Mouse (Mus musculus) lung, embryonic 15.5 days (tissue): ENCODE results near the gene Chst11. TPM values are rescaled to one million over a fixed set of nuclear protein-coding genes. Genes with fewer than 3 reads are reported as not detected.
A peak's percentile ranks its signal among the peaks of the same experiment; 100 is the strongest.

Source experiments
- ATAC-seq: fragments of 200-750 bp; cut with Nextera tagmentation; 2 replicates; pipeline ENCODE4 v1.8.0; 2017; ENCODE audit warnings: moderate number of reproducible peaks, borderline replicate concordance; ENCODE audit not compliant: low FRiP score, low TSS enrichment; ENCODE audit errors: extremely low read depth
- H3K27ac ChIP-seq: fragments of 300-500 bp; sonication (generic); 2 replicates; pipeline ENCODE4 v1.5.1; 2015; ENCODE audit warnings: moderate library complexity, mild to moderate bottlenecking, inconsistent platforms
- H3K27me3 ChIP-seq: fragments of 300-500 bp; sonication (generic); 2 replicates; pipeline ENCODE4 v1.6.1; 2015; ENCODE audit warnings: inconsistent platforms
- H3K36me3 ChIP-seq: fragments of 300-500 bp; sonication (generic); 2 replicates; pipeline ENCODE4 v1.6.1; 2015; ENCODE audit warnings: inconsistent platforms
- H3K4me1 ChIP-seq: fragments of 300-500 bp; sonication (generic); 2 replicates; pipeline ENCODE4 v1.6.1; 2015; ENCODE audit warnings: inconsistent platforms
- H3K4me2 ChIP-seq: fragments of 300-500 bp; sonication (generic); 2 replicates; pipeline ENCODE4 v1.6.1; 2015; ENCODE audit warnings: inconsistent platforms, mild to moderate bottlenecking, moderate library complexity
- H3K4me3 ChIP-seq: fragments of 300-500 bp; sonication (generic); 2 replicates; pipeline ENCODE4 v1.5.1; 2015; ENCODE audit warnings: mild to moderate bottlenecking, inconsistent platforms
- H3K9ac ChIP-seq: fragments of 300-500 bp; sonication (generic); 2 replicates; pipeline ENCODE4 v1.6.1; 2015; ENCODE audit warnings: inconsistent platforms
- H3K9me3 ChIP-seq: fragments of 300-500 bp; sonication (generic); 2 replicates; pipeline ENCODE4 v1.6.1; 2016; ENCODE audit warnings: inconsistent platforms
- WGBS: fragments of 180-500 bp; shearing (Covaris S2); methylation state at CpG from one replicate; pipeline ENCODE4 v1.1.7; 2015; 5-methylcytosine and 5-hydroxymethylcytosine counted together
- polyA plus RNA-seq: library from polyadenylated mRNA; unstranded; fragments of >200 nt; fragmentation: Nextera tagmentation; extraction: Ambion mirVana; gene quantifications from 2 replicates; pipeline ENCODE4 v1.2.1, GENCODE M21; 2015

The Chst11 gene
- polyA plus RNA-seq, 1 experiment from 2014 or later = 2.0 TPM

DNA sequence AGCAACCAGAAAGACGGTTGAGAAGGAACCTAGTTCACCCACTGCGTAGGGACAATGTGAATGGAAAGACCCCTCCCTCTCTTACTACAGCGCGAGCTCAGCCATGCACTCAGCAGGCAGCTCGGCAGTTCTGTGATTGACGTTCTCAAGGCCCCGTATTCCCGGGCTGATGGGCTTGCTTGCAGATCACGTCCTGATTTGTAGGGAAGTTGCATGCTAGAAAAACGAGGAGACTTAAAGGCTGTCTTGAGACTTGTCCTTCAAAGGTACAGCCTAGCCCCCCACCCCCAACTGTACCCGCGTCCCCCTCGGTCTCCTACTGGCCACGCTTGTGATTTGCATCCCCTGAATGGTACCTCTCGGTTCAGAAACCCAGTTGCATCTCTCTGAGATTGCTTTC lies 117.4 kb downstream of the Chst11 start:
- Histone ChIP-seq H3K27ac (no peak overlapping the region), H3K9me3 (no peaks in the 10 kb centered on the region), H3K4me1 (peaks cover 34% of the 10 kb centered on the region), H3K9ac (no peak overlapping the region), H3K36me3 (no peaks in the 10 kb centered on the region), H3K4me3 (no peak overlapping the region), H3K27me3 (no peaks in the 10 kb centered on the region), H3K4me2 (no peak overlapping the region)
- WGBS = 40% methylated on average over 15 of the region's 15 CpGs
- no peak for ATAC-seq

DNA sequence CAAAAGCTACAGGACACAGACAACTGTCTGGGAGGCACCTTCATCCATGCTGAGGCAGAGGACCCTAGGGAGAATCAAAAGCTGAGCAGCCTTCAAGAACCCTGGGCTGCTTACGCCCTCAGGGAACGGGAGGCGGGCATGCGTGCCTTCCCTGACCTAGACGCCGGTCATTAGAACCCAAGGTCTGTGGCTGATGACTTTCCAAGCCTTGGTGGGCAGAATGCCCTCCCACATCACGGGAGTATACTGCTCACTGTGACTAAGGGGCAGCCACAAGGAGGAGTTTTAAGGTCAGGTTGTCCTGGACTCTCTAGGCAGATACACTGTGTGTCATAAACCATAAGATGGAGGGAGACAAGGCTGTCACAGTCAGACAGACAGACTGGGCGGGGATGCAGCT lies 118.9 kb downstream of the Chst11 start:
- H3K4me1 ChIP-seq = peaks cover 30% of the 10 kb centered on the region
- no peaks in the 10 kb centered on the region for H3K36me3 ChIP-seq
- no peak overlapping the region for H3K9ac ChIP-seq
- no peaks in the 10 kb centered on the region for H3K9me3 ChIP-seq
- ATAC-seq = no peak
- H3K4me2 ChIP-seq = no peak overlapping the region
- 90% methylated on average over 8 of the region's 8 CpGs for WGBS
- no peak overlapping the region for H3K4me3 ChIP-seq
- H3K27me3 ChIP-seq = no peaks in the 10 kb centered on the region
- H3K27ac ChIP-seq = no peak overlapping the region

DNA sequence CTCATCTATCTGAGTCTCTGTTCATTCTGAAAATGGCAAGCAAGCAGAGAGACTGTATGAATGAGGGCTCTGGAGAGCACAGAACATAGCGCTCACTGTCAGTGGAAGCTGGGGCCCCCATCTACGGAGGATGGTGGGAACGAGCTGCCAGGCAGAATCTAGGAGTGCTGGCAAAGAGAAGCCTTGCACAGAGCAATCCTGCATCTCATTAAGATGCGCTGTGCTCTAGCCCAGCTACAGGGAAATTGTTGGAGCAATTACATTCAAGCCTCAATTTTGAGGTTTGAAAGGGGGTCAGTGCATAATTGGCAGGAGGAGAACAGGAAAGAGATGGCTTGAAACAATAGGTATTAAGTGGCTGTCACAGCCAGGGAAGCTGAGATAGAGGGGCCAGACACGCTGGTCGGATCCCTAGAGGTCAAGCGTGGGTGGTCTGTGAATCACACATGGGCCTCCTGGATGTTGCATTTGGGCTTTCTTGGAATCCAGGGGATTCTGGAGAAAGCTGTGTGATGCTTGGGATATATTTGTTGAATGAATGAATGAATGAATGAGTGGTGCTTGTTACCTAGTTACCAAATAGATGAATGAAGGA lies 121.0 kb downstream of the Chst11 start:
- 64% methylated on average over 7 of the region's 7 CpGs for WGBS
- H3K9me3 ChIP-seq = no peaks in the 10 kb centered on the region
- no peaks in the 10 kb centered on the region for H3K36me3 ChIP-seq
- H3K27ac ChIP-seq = no peak overlapping the region
- no peak overlapping the region for H3K4me2 ChIP-seq
- H3K4me1 ChIP-seq = peaks cover 20% of the 10 kb centered on the region
- no peak overlapping the region for H3K4me3 ChIP-seq
- ATAC-seq = no peak
- no peaks in the 10 kb centered on the region for H3K27me3 ChIP-seq
- H3K9ac ChIP-seq = no peak overlapping the region

DNA sequence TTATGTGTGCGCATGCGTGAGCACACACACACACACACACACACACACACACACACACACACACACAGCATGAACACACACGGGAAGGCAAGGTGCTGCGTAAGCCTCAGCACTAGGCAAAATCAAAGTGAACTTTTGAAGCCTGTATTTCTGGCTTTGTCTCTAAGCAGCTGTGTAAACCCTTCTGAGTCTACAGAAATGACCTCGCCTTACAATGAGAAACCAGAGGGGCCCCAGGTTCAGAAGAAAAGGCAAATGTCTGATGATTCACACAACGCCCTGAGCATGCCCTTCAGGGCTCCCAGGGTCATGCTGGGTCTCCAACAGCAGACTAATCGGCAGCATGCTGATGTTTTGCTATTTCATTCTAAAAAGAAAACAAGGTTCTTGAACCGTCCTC lies 122.1 kb downstream of the Chst11 start:
- Histone ChIP-seq H3K4me2 (no peak overlapping the region), H3K9me3 (no peaks in the 10 kb centered on the region), H3K9ac (no peak overlapping the region), H3K36me3 (no peaks in the 10 kb centered on the region), H3K27ac (no peak overlapping the region; the same call in 1 of the 2 replicates), H3K4me3 (no peak overlapping the region), H3K27me3 (no peaks in the 10 kb centered on the region), H3K4me1 (peaks cover 18% of the 10 kb centered on the region)
- ATAC-seq = peak; percentile 32; the same call in 1 of the 2 replicates
- whole genome bisulfite sequencing = 44% methylated on average over 8 of the region's 8 CpGs

DNA sequence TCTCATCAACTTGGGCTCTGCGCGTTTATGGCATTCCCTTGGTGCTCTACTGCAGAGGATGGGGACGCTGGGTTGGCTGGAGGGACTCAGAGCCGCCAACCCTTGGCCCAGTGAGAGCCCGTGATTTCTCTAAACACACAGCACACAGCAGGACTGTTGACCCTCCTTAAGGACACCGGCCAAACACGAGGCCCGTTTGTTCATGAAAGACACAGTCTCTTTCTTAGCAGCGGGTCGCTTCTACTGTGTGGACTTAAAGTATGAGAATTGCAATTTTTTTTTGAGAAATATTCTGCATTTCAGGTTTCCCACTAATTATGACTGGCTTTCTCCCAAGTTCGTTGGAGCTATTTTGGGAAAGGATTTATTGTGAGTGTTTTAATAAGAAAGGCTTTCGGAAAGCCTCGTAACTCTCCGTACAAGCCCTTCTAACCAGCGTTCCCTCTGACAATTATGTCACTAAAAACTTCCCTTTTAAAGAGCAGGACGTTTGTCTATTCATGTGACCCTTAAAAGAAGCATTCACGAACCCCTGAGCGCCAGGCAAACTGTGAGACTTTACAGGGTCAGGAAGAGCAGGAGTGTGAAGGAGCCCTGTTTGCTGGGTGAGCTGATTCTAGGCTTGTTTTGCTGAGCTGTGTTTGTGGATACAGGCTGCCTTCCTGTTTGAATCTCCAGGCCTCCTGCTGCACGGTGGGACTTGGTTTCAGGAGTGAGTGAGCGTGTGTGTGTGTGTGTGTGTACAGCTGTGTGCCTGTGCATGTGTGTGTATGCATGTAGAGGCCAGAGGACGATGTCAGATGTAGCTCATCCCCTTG lies 122.8 kb downstream of the Chst11 start:
- 48% methylated on average over 21 of the region's 21 CpGs for WGBS
- no peaks in the 10 kb centered on the region for H3K9me3 ChIP-seq
- no peaks in the 10 kb centered on the region for H3K27me3 ChIP-seq
- H3K4me1 ChIP-seq = peaks cover 22% of the 10 kb centered on the region
- no peak overlapping the region for H3K4me2 ChIP-seq
- H3K27ac ChIP-seq = no peak overlapping the region; the same call in 1 of the 2 replicates
- ATAC-seq = no peak
- no peak overlapping the region for H3K9ac ChIP-seq
- H3K36me3 ChIP-seq = no peaks in the 10 kb centered on the region
- H3K4me3 ChIP-seq = no peak overlapping the region

DNA sequence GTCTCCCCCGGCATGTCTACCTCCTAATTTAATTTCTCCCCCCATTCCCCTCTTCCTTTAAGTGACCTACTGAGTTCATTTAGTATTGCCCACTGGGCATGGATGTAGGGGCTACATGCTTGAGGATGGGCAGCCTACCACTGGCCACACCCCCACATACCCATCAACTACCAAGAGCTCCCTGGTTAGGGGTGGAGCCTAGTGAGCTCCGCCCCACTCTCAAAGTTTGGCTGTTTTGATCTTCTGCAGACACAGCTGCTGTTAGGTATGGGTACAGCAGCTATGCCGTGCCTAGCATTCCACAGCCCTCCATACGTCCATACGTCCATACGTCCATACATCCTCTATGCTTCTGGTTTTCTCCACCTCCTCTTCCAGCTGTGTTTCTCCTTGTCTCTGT lies 123.6 kb downstream of the Chst11 start:
- no peaks in the 10 kb centered on the region for H3K27me3 ChIP-seq
- no peaks in the 10 kb centered on the region for H3K36me3 ChIP-seq
- no peak overlapping the region for H3K4me3 ChIP-seq
- H3K9ac ChIP-seq = no peak overlapping the region
- no peaks in the 10 kb centered on the region for H3K9me3 ChIP-seq
- no peak overlapping the region for H3K27ac ChIP-seq
- 84% methylated on average over 6 of the region's 6 CpGs for WGBS
- H3K4me2 ChIP-seq = no peak overlapping the region
- ATAC-seq = no peak
- peaks cover 22% of the 10 kb centered on the region for H3K4me1 ChIP-seq

DNA sequence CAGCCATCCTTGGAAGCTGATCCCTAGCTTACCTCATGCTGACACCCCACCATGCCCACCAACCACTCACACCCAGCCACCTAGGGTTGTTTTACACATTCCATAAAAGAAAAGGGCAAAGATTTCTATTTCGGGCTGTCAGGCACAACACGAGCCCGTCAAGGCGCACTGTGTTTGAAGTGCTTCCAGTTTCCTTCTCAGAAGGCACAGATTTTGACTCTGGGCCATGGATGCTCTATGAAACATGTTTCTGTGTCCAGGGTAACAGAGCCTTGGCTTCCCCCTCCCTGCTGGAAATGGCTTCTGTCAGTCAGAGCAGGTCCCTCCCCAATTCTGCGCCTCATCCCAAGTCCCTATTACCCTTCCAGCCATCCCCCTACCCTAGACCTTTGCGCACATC lies 125.7 kb downstream of the Chst11 start:
- H3K4me1 ChIP-seq = peaks cover 22% of the 10 kb centered on the region
- H3K27ac ChIP-seq = no peak overlapping the region
- WGBS = 75% methylated on average over 6 of the region's 6 CpGs
- H3K27me3 ChIP-seq = no peaks in the 10 kb centered on the region
- no peak overlapping the region for H3K4me3 ChIP-seq
- ATAC-seq = no peak
- no peaks in the 10 kb centered on the region for H3K36me3 ChIP-seq
- no peak overlapping the region for H3K4me2 ChIP-seq
- no peak overlapping the region for H3K9ac ChIP-seq
- H3K9me3 ChIP-seq = no peaks in the 10 kb centered on the region

DNA sequence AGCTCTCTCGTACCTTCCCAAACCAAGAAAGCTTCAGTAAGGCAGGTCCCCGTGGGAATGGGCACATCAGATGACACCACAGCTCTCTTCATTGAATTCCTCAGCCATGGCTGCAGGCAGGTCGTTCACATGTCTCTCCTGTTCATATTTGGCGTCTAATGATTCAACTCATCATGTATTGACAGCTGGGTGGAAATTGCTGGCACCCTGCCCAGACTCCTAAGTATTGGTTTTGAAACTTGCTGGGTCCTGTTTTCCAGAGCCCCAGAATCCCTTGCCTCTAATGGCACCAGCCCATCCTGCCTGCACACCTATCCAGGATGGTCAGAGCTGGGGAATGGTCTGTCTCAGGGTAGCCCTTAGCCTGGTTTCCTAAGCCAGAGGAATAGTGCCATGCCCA lies 127.0 kb downstream of the Chst11 start:
- Histone ChIP-seq H3K4me3 (no peak overlapping the region), H3K4me2 (no peak overlapping the region), H3K27ac (no peak overlapping the region), H3K9ac (no peak overlapping the region), H3K4me1 (peaks cover 24% of the 10 kb centered on the region), H3K9me3 (no peaks in the 10 kb centered on the region), H3K36me3 (no peaks in the 10 kb centered on the region), H3K27me3 (no peaks in the 10 kb centered on the region)
- no peak for ATAC-seq
- 48% methylated on average over 4 of the region's 4 CpGs for WGBS

DNA sequence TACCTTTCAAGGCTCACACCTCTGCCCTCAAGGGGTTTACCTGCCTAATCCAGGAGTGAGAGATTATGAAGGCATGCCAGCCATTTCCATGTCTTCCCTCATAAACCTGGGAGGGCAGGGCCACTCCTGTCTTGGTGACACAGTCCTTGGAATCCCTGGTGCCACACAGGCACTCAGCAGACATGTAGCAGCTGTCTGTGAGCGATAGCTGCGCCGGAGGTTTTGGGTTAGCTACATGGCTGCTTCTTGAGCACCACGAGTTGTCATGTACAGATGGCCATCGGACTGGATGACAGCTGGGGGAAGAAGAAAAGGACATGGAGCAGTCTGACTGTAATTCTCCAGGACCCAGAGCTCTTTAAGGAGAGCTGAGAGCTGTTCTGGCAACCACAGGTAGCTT lies 129.3 kb downstream of the Chst11 start:
- ATAC-seq = no peak
- H3K4me2 ChIP-seq = no peak overlapping the region
- WGBS = 54% methylated on average over 5 of the region's 5 CpGs
- H3K9ac ChIP-seq = no peak overlapping the region
- no peaks in the 10 kb centered on the region for H3K27me3 ChIP-seq
- no peaks in the 10 kb centered on the region for H3K9me3 ChIP-seq
- H3K4me3 ChIP-seq = no peak overlapping the region
- no peaks in the 10 kb centered on the region for H3K36me3 ChIP-seq
- peaks cover 20% of the 10 kb centered on the region for H3K4me1 ChIP-seq
- no peak overlapping the region for H3K27ac ChIP-seq

DNA sequence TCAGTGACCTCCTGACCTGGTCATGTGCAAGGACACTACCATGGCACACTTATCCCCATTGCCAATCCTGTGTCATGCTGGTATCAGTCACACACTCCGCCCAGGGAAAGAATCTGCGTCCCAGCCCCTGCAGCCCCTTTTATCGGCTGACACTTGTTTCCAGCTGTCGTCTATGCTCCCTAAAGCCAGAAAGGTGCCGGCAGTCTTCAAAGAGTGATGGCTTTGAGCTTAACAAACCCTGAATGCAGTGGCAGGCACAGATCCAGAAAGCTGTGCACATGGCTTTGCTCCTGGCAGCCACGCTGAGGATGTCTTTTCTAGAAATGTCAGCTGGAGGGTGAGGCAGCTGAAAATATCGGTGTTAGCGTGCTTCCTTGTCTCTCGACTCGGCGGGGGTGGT lies 131.6 kb downstream of the Chst11 start:
- WGBS = 29% methylated on average over 11 of the region's 11 CpGs
- H3K27ac ChIP-seq = no peak overlapping the region
- no peak overlapping the region for H3K4me3 ChIP-seq
- no peaks in the 10 kb centered on the region for H3K36me3 ChIP-seq
- peaks cover 20% of the 10 kb centered on the region for H3K4me1 ChIP-seq
- H3K27me3 ChIP-seq = no peaks in the 10 kb centered on the region
- no peaks in the 10 kb centered on the region for H3K9me3 ChIP-seq
- no peak overlapping the region for H3K9ac ChIP-seq
- no peak for ATAC-seq
- no peak overlapping the region for H3K4me2 ChIP-seq

DNA sequence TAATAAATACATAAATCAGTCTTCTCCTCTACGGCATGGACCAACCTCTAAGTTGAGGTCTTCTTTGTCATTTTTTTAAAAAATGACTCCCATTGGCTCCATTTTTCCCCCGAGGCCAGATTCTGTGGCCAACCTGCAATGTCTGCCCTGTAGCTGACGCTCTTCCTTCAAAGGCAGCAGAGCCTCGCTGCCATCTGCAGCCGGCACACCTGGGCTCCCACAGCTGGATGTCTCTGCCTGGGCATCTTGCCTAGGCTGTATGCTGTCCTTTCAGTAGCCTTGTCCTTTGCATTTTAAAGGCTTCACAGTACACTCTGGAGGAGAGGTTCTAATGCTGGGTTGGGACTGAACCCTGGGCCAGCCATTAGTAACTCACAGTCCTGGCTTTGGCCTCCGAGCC lies 132.6 kb downstream of the Chst11 start:
- Histone ChIP-seq H3K9ac (no peak overlapping the region), H3K4me3 (no peak overlapping the region), H3K9me3 (no peaks in the 10 kb centered on the region), H3K36me3 (no peaks in the 10 kb centered on the region), H3K27me3 (no peaks in the 10 kb centered on the region), H3K27ac (no peak overlapping the region), H3K4me1 (peaks cover 19% of the 10 kb centered on the region), H3K4me2 (no peak overlapping the region)
- no peak for ATAC-seq
- 77% methylated on average over 6 of the region's 6 CpGs for WGBS

DNA sequence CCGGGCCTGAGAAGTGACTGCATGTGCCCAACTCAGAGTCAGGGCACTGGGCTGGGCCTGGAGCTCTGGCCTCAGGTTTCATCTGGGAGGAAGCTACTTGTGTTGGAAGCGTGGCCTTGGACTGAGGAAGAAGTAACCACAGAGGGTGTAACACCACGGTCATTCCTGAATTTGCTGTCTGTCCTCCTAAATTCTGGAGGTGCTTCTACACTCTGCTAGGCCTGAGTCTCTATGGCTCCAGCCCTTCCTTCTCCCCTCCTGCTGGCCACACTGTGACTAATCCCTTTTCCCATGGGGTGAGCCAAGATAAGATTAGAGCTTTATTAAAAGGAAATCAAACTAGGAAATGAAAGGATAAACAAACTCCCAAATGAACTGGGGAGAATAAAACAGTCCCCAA lies 133.3 kb downstream of the Chst11 start:
- Histone ChIP-seq H3K36me3 (no peaks in the 10 kb centered on the region), H3K27me3 (no peaks in the 10 kb centered on the region), H3K9ac (no peak overlapping the region), H3K27ac (no peak overlapping the region), H3K4me1 (peaks cover 16% of the 10 kb centered on the region), H3K4me3 (no peak overlapping the region), H3K9me3 (no peaks in the 10 kb centered on the region), H3K4me2 (no peak overlapping the region)
- 62% methylated on average over 3 of the region's 3 CpGs for WGBS
- ATAC-seq = no peak
